Mouse (Mus musculus): ENCODE data around the gene Phrf1. TPM values are rescaled to one million over a fixed set of nuclear protein-coding genes. Genes with fewer than 3 reads are reported as not detected.

The Phrf1 gene
- 44.5 TPM for polyA plus RNA-seq (2012; fragmentation: generic; extraction: Trizol)

GRCm38 (mm10) chr7:141228279-141229067 is at the start of gene Phrf1:
Gene Phrf1, plus strand, starts transcription at chr7:141228784.
- Histone ChIP-seq H3K27me3 (ENCODE audit: control insufficient read depth, insufficient read depth, insufficient read length) (no peaks in the 10 kb centered on the region), H3ac (ENCODE audit: control insufficient read depth, insufficient read length) (peak within 1 kb of the TSS; percentile 75)
- TF ChIP-seq MYOG (IDR thresholded peaks at IDR 0.05; ENCODE audit: control insufficient read depth in 1 of 3, insufficient read depth in 1 of 3, insufficient read length in 2 of 3, low read depth in 2 of 3) (no peak), SRF (IDR thresholded peaks at IDR 0.05; ENCODE audit: control insufficient read depth, insufficient read length, low read depth) (no peak), POLR2A (IDR thresholded peaks at IDR 0.05; ENCODE audit: insufficient read length, low read depth) (peak; percentile 73), USF1 (IDR thresholded peaks at IDR 0.05; ENCODE audit: low read depth) (no peak), E2F4 (IDR thresholded peaks at IDR 0.05; ENCODE audit: insufficient read depth) (peak; percentile 1), TCF3 (IDR thresholded peaks at IDR 0.05; ENCODE audit: insufficient read length, low read depth) (no peak), POLR2AphosphoS2 (IDR thresholded peaks at IDR 0.05; ENCODE audit: insufficient read length, low read depth) (peak; percentile 70), MAX (IDR thresholded peaks at IDR 0.05; ENCODE audit: low read depth) (no peak), REST (IDR thresholded peaks at IDR 0.05; ENCODE audit: insufficient read depth, insufficient read length) (no peak), CEBPB (IDR thresholded peaks at IDR 0.05; ENCODE audit: insufficient read depth, poor library complexity, severe bottlenecking) (no peak), MYOD1 (IDR thresholded peaks at IDR 0.05; ENCODE audit: control insufficient read depth in 1 of 3, insufficient read length in 2 of 3, low read depth in 2 of 3) (peak in 1 of 3 experiments; percentile 15), TCF12 (IDR thresholded peaks at IDR 0.05; ENCODE audit: insufficient read depth, poor library complexity, severe bottlenecking) (no peak)

GRCm38 (mm10) chr7:141188194-141188593 is 40.4 kb upstream of the Phrf1 start:
- Histone ChIP-seq H3K79me2 (ENCODE audit: control insufficient read depth, insufficient read depth) (peaks cover 9% of the 10 kb centered on the region), H3K36me3 (ENCODE audit: control insufficient read depth, insufficient read depth) (peaks cover 18% of the 10 kb centered on the region), H3K4me2 (ENCODE audit: low read depth) (no peak overlapping the region), H3K27me3 (ENCODE audit: control insufficient read depth, insufficient read depth, insufficient read length) (no peaks in the 10 kb centered on the region), H3K4me3 (no peak overlapping the region), H3ac (ENCODE audit: control insufficient read depth, insufficient read length) (no peak overlapping the region)
- TF ChIP-seq POLR2AphosphoS2 (IDR thresholded peaks at IDR 0.05; ENCODE audit: insufficient read length, low read depth) (peak; percentile 52), CEBPB (IDR thresholded peaks at IDR 0.05; ENCODE audit: insufficient read depth, poor library complexity, severe bottlenecking) (no peak)

More at GRCm38 (mm10) chr7:141228279-141229067, at the start of gene Phrf1:
- peak within 1 kb of the TSS; percentile 97 for H3K4me2 ChIP-seq (ENCODE audit: low read depth)
- peaks cover 18% of the 10 kb centered on the region for H3K36me3 ChIP-seq (ENCODE audit: control insufficient read depth, insufficient read depth)
- H3K4me3 ChIP-seq, result peak within 1 kb of the TSS; percentile 80
- peaks cover 48% of the 10 kb centered on the region for H3K79me2 ChIP-seq (ENCODE audit: control insufficient read depth, insufficient read depth)

- Histone ChIP-seq H3K4me3 (no peak overlapping the region), H3K4me2 (ENCODE audit: low read depth) (no peak overlapping the region), H3K27me3 (ENCODE audit: control insufficient read depth, insufficient read depth, insufficient read length) (no peaks in the 10 kb centered on the region), H3ac (ENCODE audit: control insufficient read depth, insufficient read length) (no peak overlapping the region), H3K36me3 (ENCODE audit: control insufficient read depth, insufficient read depth) (peaks cover 18% of the 10 kb centered on the region), H3K79me2 (ENCODE audit: control insufficient read depth, insufficient read depth) (peaks cover 9% of the 10 kb centered on the region)
- no peak for TF ChIP-seq POLR2A (IDR thresholded peaks at IDR 0.05; ENCODE audit: insufficient read length, low read depth)
- no peak for TF ChIP-seq TCF3 (IDR thresholded peaks at IDR 0.05; ENCODE audit: insufficient read length, low read depth)
- no peak for TF ChIP-seq MYOD1 (IDR thresholded peaks at IDR 0.05; ENCODE audit: control insufficient read depth in 1 of 3, insufficient read length in 2 of 3, low read depth in 2 of 3)
- TF ChIP-seq E2F4 (IDR thresholded peaks at IDR 0.05; ENCODE audit: insufficient read depth), result no peak
- TF ChIP-seq MYOG (IDR thresholded peaks at IDR 0.05; ENCODE audit: control insufficient read depth in 1 of 3, insufficient read depth in 1 of 3, insufficient read length in 2 of 3, low read depth in 2 of 3), result no peak
- TF ChIP-seq MAX (IDR thresholded peaks at IDR 0.05; ENCODE audit: low read depth), result no peak
- no peak for TF ChIP-seq SRF (IDR thresholded peaks at IDR 0.05; ENCODE audit: control insufficient read depth, insufficient read length, low read depth)
- no peak for TF ChIP-seq USF1 (IDR thresholded peaks at IDR 0.05; ENCODE audit: low read depth)
Observed at GRCm38 (mm10) chr7:141188733-141189132, 39.9 kb upstream of the Phrf1 start.

- Histone ChIP-seq H3K4me3 (no peak overlapping the region), H3K27me3 (ENCODE audit: control insufficient read depth, insufficient read depth, insufficient read length) (no peaks in the 10 kb centered on the region), H3K36me3 (ENCODE audit: control insufficient read depth, insufficient read depth) (peaks cover 18% of the 10 kb centered on the region), H3K79me2 (ENCODE audit: control insufficient read depth, insufficient read depth) (peaks cover 9% of the 10 kb centered on the region), H3ac (ENCODE audit: control insufficient read depth, insufficient read length) (no peak overlapping the region), H3K4me2 (ENCODE audit: low read depth) (no peak overlapping the region)
- no peak for TF ChIP-seq POLR2AphosphoS2 (IDR thresholded peaks at IDR 0.05; ENCODE audit: insufficient read length, low read depth)
- no peak for TF ChIP-seq MYOD1 (IDR thresholded peaks at IDR 0.05; ENCODE audit: control insufficient read depth in 1 of 3, insufficient read length in 2 of 3, low read depth in 2 of 3)
- TF ChIP-seq E2F4 (IDR thresholded peaks at IDR 0.05; ENCODE audit: insufficient read depth), result no peak
- no peak for TF ChIP-seq TCF3 (IDR thresholded peaks at IDR 0.05; ENCODE audit: insufficient read length, low read depth)
- no peak for TF ChIP-seq TCF12 (IDR thresholded peaks at IDR 0.05; ENCODE audit: insufficient read depth, poor library complexity, severe bottlenecking)
- TF ChIP-seq POLR2A (IDR thresholded peaks at IDR 0.05; ENCODE audit: insufficient read length, low read depth), result no peak
- TF ChIP-seq REST (IDR thresholded peaks at IDR 0.05; ENCODE audit: insufficient read depth, insufficient read length), result no peak
Observed at GRCm38 (mm10) chr7:141190220-141190619, 38.4 kb upstream of the Phrf1 start.

- TF ChIP-seq TCF3 (IDR thresholded peaks at IDR 0.05; ENCODE audit: insufficient read length, low read depth), result no peak
- no peak for TF ChIP-seq MAX (IDR thresholded peaks at IDR 0.05; ENCODE audit: low read depth)
- TF ChIP-seq CEBPB (IDR thresholded peaks at IDR 0.05; ENCODE audit: insufficient read depth, poor library complexity, severe bottlenecking), result no peak
- no peak for TF ChIP-seq E2F4 (IDR thresholded peaks at IDR 0.05; ENCODE audit: insufficient read depth)
- TF ChIP-seq REST (IDR thresholded peaks at IDR 0.05; ENCODE audit: insufficient read depth, insufficient read length), result no peak
- TF ChIP-seq MYOD1 (IDR thresholded peaks at IDR 0.05; ENCODE audit: control insufficient read depth in 1 of 3, insufficient read length in 2 of 3, low read depth in 2 of 3), result no peak
- TF ChIP-seq MYOG (IDR thresholded peaks at IDR 0.05; ENCODE audit: control insufficient read depth in 1 of 3, insufficient read depth in 1 of 3, insufficient read length in 2 of 3, low read depth in 2 of 3), result no peak
- no peak for TF ChIP-seq SRF (IDR thresholded peaks at IDR 0.05; ENCODE audit: control insufficient read depth, insufficient read length, low read depth)
- TF ChIP-seq POLR2A (IDR thresholded peaks at IDR 0.05; ENCODE audit: insufficient read length, low read depth), result no peak
- TF ChIP-seq POLR2AphosphoS2 (IDR thresholded peaks at IDR 0.05; ENCODE audit: insufficient read length, low read depth), result no peak
- no peak for TF ChIP-seq TCF12 (IDR thresholded peaks at IDR 0.05; ENCODE audit: insufficient read depth, poor library complexity, severe bottlenecking)
- no peak for TF ChIP-seq USF1 (IDR thresholded peaks at IDR 0.05; ENCODE audit: low read depth)
- Histone ChIP-seq H3K4me3 (no peak overlapping the region), H3K4me2 (ENCODE audit: low read depth) (no peak overlapping the region), H3ac (ENCODE audit: control insufficient read depth, insufficient read length) (no peak overlapping the region), H3K27me3 (ENCODE audit: control insufficient read depth, insufficient read depth, insufficient read length) (no peaks in the 10 kb centered on the region), H3K79me2 (ENCODE audit: control insufficient read depth, insufficient read depth) (peaks cover 9% of the 10 kb centered on the region), H3K36me3 (ENCODE audit: control insufficient read depth, insufficient read depth) (peaks cover 18% of the 10 kb centered on the region)
Observed at GRCm38 (mm10) chr7:141191036-141191435, 37.5 kb upstream of the Phrf1 start.

All from myocyte (in vitro differentiated cells).